Mouse (Mus musculus) limb, embryonic 12.5 days (tissue): ENCODE data around the gene Qtrt2. TPM values are rescaled to one million over a fixed set of nuclear protein-coding genes. Genes with fewer than 3 reads are reported as not detected.

ENCODE experiments used
- ATAC-seq: fragments of 200-750 bp; cut with Nextera tagmentation; 2 replicates; pipeline ENCODE4 v1.8.0; 2017; ENCODE audit warnings: low read depth, moderate TSS enrichment; ENCODE audit not compliant: insufficient number of reproducible peaks, insufficient read depth, low FRiP score, low TSS enrichment
- H3K27ac ChIP-seq: fragments of 300-500 bp; sonication (generic); 2 replicates; pipeline ENCODE4 v1.5.1; 2016; ENCODE audit warnings: mild to moderate bottlenecking, moderate library complexity
- H3K27me3 ChIP-seq: fragments of 300-500 bp; sonication (generic); 2 replicates; pipeline ENCODE4 v1.6.1; 2016; ENCODE audit warnings: mild to moderate bottlenecking, moderate library complexity
- H3K36me3 ChIP-seq: fragments of 300-500 bp; sonication (generic); 2 replicates; pipeline ENCODE4 v1.6.1; 2016; ENCODE audit warnings: mild to moderate bottlenecking, moderate library complexity
- H3K4me1 ChIP-seq: fragments of 300-500 bp; sonication (generic); replicated peaks from 2 replicates; pipeline ENCODE4 v1.6.1; 2016
- H3K4me2 ChIP-seq: fragments of 300-500 bp; sonication (generic); 2 replicates; pipeline ENCODE4 v1.6.1; 2016; ENCODE audit warnings: mild to moderate bottlenecking, moderate library complexity
- H3K4me3 ChIP-seq: fragments of 300-500 bp; sonication (generic); replicated peaks from 2 replicates; pipeline ENCODE4 v1.5.1; 2016; ENCODE audit warnings: mild to moderate bottlenecking
- H3K9ac ChIP-seq: fragments of 300-500 bp; sonication (generic); replicated peaks from 2 replicates; pipeline ENCODE4 v1.6.1; 2016; ENCODE audit warnings: mild to moderate bottlenecking, moderate library complexity
- H3K9me3 ChIP-seq: fragments of 300-500 bp; sonication (generic); 2 replicates; pipeline ENCODE4 v1.6.1; 2016; ENCODE audit warnings: mild to moderate bottlenecking, moderate library complexity
- WGBS: fragments of 180-500 bp; shearing (Covaris S2); methylation state at CpG from one replicate; pipeline ENCODE4 v1.1.7; 2016; 5-methylcytosine and 5-hydroxymethylcytosine counted together
- polyA plus RNA-seq: library from polyadenylated mRNA; unstranded; fragments of >200 nt; fragmentation: Nextera tagmentation; extraction: Ambion mirVana; gene quantifications from 2 replicates; pipeline ENCODE4 v1.2.1, GENCODE M21; 2016

Gene Qtrt2
- polyA plus RNA-seq = 32.1 and 37.7 TPM in 2 replicates

GRCm38 (mm10) chr16:43926341-43926859, at the start of gene Qtrt2:
Gene Qtrt2, minus strand, starts transcription at chr16:43926809.
- H3K9ac ChIP-seq = no peak within 1 kb of the TSS
- no peak for ATAC-seq
- H3K4me1 ChIP-seq = no peaks in the 10 kb centered on the region
- no peaks in the 10 kb centered on the region for H3K27me3 ChIP-seq
- no peak within 1 kb of the TSS for H3K27ac ChIP-seq
- H3K9me3 ChIP-seq = no peaks in the 10 kb centered on the region
- H3K36me3 ChIP-seq = no peaks in the 10 kb centered on the region
- 70% methylated on average over 6 of the region's 6 CpGs for WGBS
- no peak within 1 kb of the TSS for H3K4me2 ChIP-seq
- no peak within 1 kb of the TSS for H3K4me3 ChIP-seq

- Histone ChIP-seq H3K4me3 (no peak overlapping the region), H3K9ac (no peak overlapping the region), H3K27ac (no peak overlapping the region), H3K4me1 (no peaks in the 10 kb centered on the region), H3K4me2 (no peak overlapping the region), H3K27me3 (peaks cover 4% of the 10 kb centered on the region; the same call in 1 of the 2 replicates), H3K9me3 (no peaks in the 10 kb centered on the region), H3K36me3 (no peaks in the 10 kb centered on the region)
- no peak for ATAC-seq
- WGBS = 84% methylated on average over 22 of the region's 22 CpGs
Measured at GRCm38 (mm10) chr16:43973606-43974220, 47.1 kb upstream of the Qtrt2 start.

GRCm38 (mm10) chr16:43973147-43973546, 46.5 kb upstream of the Qtrt2 start:
- no peak overlapping the region for H3K4me2 ChIP-seq
- no peaks in the 10 kb centered on the region for H3K4me1 ChIP-seq
- H3K36me3 ChIP-seq = no peaks in the 10 kb centered on the region
- no peak overlapping the region for H3K4me3 ChIP-seq
- no peak overlapping the region for H3K27ac ChIP-seq
- no peaks in the 10 kb centered on the region for H3K9me3 ChIP-seq
- no peak overlapping the region for H3K9ac ChIP-seq
- ATAC-seq = no peak
- no peaks in the 10 kb centered on the region for H3K27me3 ChIP-seq
- WGBS = 91% methylated on average over 11 of the region's 11 CpGs

- H3K27ac ChIP-seq = no peak overlapping the region
- H3K4me3 ChIP-seq = no peak overlapping the region
- ATAC-seq = no peak
- H3K27me3 ChIP-seq = no peaks in the 10 kb centered on the region
- H3K36me3 ChIP-seq = no peaks in the 10 kb centered on the region
- 89% methylated on average over 2 of the region's 2 CpGs for WGBS
- no peaks in the 10 kb centered on the region for H3K4me1 ChIP-seq
- H3K4me2 ChIP-seq = no peak overlapping the region
- H3K9ac ChIP-seq = no peak overlapping the region
- H3K9me3 ChIP-seq = no peaks in the 10 kb centered on the region
Measured at GRCm38 (mm10) chr16:43972391-43972790, 45.8 kb upstream of the Qtrt2 start.

DNA sequence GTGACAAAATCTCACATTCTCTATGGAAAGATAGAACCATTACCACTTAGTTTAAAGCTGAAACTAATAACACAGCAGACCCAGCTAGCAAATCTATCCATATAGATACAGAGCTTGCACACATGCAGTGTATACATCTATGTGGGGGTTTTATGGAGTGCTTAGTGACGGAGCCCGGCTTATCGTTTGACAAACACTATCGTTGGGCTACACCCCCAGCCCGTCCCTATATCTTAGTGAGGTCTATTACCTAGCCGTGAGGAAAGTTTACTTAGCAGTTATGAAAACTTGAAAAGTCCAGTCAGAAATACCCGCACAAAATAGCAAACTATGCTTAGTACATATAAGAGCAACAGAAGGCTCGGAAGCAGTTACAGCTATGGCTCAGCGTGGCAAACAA, 45.1 kb upstream of the Qtrt2 start:
- Histone ChIP-seq H3K9me3 (no peaks in the 10 kb centered on the region), H3K9ac (no peak overlapping the region), H3K4me3 (no peak overlapping the region), H3K27me3 (no peaks in the 10 kb centered on the region), H3K27ac (no peak overlapping the region), H3K4me1 (no peaks in the 10 kb centered on the region), H3K4me2 (no peak overlapping the region), H3K36me3 (no peaks in the 10 kb centered on the region)
- WGBS = 93% methylated on average over 9 of the region's 9 CpGs
- ATAC-seq = no peak

DNA sequence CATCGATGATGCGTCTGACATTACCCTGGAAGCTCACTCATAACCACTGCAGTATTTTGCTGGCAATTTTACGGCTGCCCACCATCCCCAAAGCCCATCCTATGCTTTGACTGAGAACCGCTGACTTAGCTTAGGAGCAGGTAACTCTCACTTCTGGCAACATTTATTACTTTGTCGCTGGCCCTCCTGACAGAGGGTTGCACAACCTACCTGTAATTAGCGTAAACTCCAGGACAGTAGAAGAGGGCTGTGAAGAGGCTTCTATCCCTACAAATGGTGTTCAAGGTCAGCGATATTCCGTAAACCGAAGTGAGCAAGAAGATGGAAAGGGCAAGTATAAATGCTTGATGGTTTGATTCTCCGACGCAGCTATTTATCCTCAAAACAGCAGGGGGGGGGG, 44.6 kb upstream of the Qtrt2 start:
- H3K4me2 ChIP-seq = no peak overlapping the region
- no peak overlapping the region for H3K9ac ChIP-seq
- no peak for ATAC-seq
- no peak overlapping the region for H3K4me3 ChIP-seq
- WGBS = 88% methylated on average over 11 of the region's 11 CpGs
- no peaks in the 10 kb centered on the region for H3K4me1 ChIP-seq
- no peaks in the 10 kb centered on the region for H3K36me3 ChIP-seq
- no peaks in the 10 kb centered on the region for H3K9me3 ChIP-seq
- H3K27me3 ChIP-seq = no peaks in the 10 kb centered on the region
- no peak overlapping the region for H3K27ac ChIP-seq

DNA sequence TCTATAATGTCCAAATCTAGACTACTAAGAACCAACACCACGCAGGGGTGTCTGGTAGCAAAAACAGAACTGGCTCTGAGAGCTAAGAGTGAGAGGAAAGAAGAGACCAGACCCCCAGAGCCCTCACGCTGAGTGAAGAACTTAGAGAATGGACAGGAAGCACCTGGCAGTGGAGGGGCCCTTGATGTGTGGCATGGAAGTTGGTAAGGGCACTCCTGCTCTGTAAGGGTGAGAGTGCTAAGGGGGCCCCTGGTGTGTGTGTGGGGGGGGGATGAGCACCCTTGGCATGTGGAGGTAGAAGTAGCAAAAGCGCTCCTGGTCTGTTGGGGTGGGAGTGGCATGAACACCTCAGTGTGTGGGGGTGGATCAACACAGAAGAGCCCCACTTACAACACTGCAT, 43.8 kb upstream of the Qtrt2 start:
- Histone ChIP-seq H3K36me3 (no peaks in the 10 kb centered on the region), H3K4me2 (no peak overlapping the region), H3K9me3 (no peaks in the 10 kb centered on the region), H3K4me3 (no peak overlapping the region), H3K9ac (no peak overlapping the region), H3K4me1 (no peaks in the 10 kb centered on the region; the same call in 1 of the 2 replicates), H3K27me3 (no peaks in the 10 kb centered on the region), H3K27ac (no peak overlapping the region)
- 77% methylated on average over 3 of the region's 3 CpGs for WGBS
- no peak for ATAC-seq

DNA sequence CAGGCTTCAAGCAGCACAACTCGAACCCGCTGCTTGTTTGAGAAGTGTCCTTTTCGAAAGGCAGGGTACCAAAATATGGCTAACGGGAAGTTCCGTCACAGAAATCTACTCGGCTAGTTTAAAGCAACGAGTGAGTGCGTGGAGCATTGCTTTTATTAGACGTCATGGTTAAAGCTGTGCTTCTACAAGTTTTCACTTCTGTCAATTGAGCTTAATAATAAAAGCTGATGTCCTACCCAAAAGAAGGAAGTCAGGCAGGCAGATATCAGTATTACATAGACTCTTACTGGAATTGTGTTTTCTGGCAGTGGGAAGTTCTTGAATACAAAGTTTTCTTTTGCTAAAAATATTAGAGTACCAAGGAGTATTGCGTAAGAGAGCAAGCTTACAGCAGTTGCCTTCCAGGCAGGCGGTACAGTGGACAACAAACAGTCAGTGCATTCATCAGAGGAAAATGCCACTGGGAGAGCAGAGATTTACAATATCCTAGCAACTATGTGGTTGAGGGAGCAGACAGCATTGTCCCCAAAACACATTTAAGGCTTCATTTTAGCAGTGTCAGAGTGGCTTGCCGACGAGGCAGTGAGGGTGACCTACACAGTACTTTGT, 39.3 kb upstream of the Qtrt2 start:
- no peaks in the 10 kb centered on the region for H3K27me3 ChIP-seq
- H3K9ac ChIP-seq = no peak overlapping the region
- H3K4me3 ChIP-seq = no peak overlapping the region
- WGBS = 88% methylated on average over 13 of the region's 13 CpGs
- H3K36me3 ChIP-seq = no peaks in the 10 kb centered on the region
- H3K9me3 ChIP-seq = no peaks in the 10 kb centered on the region
- H3K4me1 ChIP-seq = no peaks in the 10 kb centered on the region; the same call in 1 of the 2 replicates
- H3K27ac ChIP-seq = no peak overlapping the region
- no peak overlapping the region for H3K4me2 ChIP-seq
- ATAC-seq = no peak

GRCm38 (mm10) chr16:43963780-43964179, 37.2 kb upstream of the Qtrt2 start:
- no peak overlapping the region for H3K27ac ChIP-seq
- H3K4me3 ChIP-seq = no peak overlapping the region
- no peak for ATAC-seq
- H3K9me3 ChIP-seq = no peaks in the 10 kb centered on the region
- WGBS = 76% methylated on average over 3 of the region's 3 CpGs
- no peak overlapping the region for H3K4me2 ChIP-seq
- no peaks in the 10 kb centered on the region for H3K27me3 ChIP-seq
- 0 out of 2 replicates have a peak, but pooled peaks cover 3% of the 10 kb centered on the region for H3K36me3 ChIP-seq
- no peaks in the 10 kb centered on the region; the same call in 1 of the 2 replicates for H3K4me1 ChIP-seq
- no peak overlapping the region for H3K9ac ChIP-seq

DNA sequence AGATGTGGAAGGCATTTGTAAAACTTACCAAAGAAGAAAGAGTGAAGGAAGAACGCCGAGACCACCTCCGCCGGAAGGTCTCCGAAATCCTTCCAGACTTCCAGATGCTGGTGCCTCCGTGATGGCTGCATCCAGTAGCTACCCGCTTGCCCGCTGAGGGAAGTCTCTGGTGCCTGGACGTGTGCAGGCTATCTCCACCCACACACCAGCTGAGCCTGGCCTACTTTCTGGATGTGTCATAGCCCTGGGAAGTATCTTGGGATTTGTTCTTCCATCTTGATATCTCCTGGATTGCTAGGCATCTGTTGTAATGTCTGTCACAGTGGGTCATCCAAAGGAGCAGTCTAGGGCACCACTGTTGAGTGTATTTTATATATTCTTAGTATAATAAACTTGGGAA, 36.7 kb upstream of the Qtrt2 start:
- 92% methylated on average over 9 of the region's 9 CpGs for whole genome bisulfite sequencing
- Histone ChIP-seq H3K9ac (no peak overlapping the region), H3K4me3 (no peak overlapping the region), H3K27me3 (no peaks in the 10 kb centered on the region), H3K9me3 (no peaks in the 10 kb centered on the region), H3K27ac (no peak overlapping the region), H3K4me2 (no peak overlapping the region), H3K36me3 (0 out of 2 replicates have a peak, but pooled peaks cover 3% of the 10 kb centered on the region), H3K4me1 (peaks cover under 1% of the 10 kb centered on the region)
- no peak for ATAC-seq

DNA sequence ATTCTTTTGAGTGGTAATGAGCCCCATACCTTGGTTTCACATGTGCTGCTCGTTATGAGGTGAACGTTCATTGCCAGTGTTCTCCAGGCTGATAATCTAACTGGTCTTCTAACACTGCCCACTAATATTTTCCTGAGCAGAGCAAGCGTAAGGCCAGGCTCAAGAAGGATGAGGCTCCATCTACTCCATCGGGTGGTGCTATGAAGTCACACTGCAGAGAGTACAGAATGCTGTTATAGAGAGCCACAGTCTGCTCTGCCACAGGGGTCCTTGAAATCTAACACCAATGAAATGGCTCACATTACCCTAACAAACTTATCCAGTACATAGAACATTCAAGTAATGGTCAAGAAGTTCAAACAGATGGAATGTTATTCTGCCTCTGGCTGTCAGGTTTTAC, 31.4 kb upstream of the Qtrt2 start:
- peak; percentile 10; the same call in 1 of the 2 replicates for ATAC-seq
- Histone ChIP-seq H3K4me1 (peaks cover 6% of the 10 kb centered on the region), H3K4me3 (no peak overlapping the region), H3K27ac (no peak overlapping the region), H3K9me3 (no peaks in the 10 kb centered on the region), H3K9ac (no peak overlapping the region), H3K36me3 (0 out of 2 replicates have a peak, but pooled peaks cover 3% of the 10 kb centered on the region), H3K4me2 (no peak overlapping the region), H3K27me3 (no peaks in the 10 kb centered on the region)
- 45% methylated on average over 4 of the region's 4 CpGs for WGBS
